Mouse (Mus musculus) monocyte, adult 2 months (primary cell): ENCODE results near the gene Fscn2.

Source experiments
- DNase-seq, 2 experiments: peaks; one replicate each; pipeline ENCODE4 v3.0.0; 2022; ENCODE audit warnings: low spot score in 2 of 2, low read depth in 1 of 2

Gene Fscn2

DNA sequence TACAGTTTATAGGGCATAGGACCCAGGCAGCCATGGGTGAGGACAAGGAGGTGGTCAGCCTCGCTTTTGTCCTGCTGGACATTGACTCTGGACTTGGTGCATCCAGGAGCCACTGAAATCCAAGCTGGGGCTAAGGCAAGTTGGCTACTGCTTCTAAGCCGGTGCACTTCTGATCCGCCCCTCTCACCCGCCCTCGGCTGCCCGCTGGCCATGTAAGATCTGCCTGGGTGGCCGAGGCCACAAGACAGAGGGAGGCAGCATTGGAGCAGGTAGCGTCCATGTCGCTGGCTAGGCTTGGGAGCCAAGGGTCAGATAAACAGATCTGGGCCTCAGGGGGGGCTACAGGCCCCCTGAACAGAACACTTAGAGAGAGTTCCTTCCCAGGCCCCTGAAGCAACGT is at the start of gene Fscn2:
Gene Fscn2, plus strand, starts transcription at position 240 of the 400 bp plus-strand sequence.
- no peak for DNase-seq

DNA sequence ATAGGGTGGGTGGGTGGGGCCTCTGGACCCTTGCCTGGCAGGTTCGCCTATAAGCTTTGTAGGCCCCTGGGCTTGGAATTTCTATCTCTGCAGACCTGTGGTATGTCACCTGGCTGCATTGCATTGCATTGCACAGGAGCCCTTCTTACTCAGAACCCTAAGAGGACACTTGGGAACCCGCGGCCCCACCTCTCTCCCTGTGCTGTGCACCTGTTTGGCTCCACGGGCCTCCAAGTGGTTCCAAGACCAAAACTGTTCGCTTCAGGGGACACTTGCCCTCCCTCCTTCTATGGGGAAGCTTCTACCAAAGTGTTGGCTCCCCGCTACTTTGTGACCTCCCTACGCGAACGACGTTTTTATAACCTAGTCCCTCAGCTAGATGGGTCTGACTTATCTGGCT is 49.8 kb upstream of the Fscn2 start:
- DNase-seq: no peak

DNA sequence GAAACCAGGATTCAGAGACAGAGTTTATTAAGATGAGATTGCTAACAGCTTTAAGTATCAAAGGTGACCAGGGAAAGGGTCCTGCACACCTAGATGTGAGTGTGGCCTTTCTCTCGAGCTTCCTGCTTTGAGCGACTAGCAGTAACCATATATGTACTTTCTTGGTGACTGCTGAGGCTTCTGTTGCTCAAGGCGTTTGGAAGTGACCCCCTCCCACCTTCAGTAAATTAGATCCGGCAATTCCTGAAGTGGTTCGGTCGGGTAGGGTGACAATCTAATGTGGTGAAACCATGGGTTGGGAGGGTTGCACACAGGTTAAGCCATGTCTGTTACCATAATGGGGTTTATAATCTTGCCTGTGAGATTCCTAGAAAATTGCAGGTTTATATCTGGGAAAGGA is 49.3 kb upstream of the Fscn2 start:
- no peak for DNase-seq

DNA sequence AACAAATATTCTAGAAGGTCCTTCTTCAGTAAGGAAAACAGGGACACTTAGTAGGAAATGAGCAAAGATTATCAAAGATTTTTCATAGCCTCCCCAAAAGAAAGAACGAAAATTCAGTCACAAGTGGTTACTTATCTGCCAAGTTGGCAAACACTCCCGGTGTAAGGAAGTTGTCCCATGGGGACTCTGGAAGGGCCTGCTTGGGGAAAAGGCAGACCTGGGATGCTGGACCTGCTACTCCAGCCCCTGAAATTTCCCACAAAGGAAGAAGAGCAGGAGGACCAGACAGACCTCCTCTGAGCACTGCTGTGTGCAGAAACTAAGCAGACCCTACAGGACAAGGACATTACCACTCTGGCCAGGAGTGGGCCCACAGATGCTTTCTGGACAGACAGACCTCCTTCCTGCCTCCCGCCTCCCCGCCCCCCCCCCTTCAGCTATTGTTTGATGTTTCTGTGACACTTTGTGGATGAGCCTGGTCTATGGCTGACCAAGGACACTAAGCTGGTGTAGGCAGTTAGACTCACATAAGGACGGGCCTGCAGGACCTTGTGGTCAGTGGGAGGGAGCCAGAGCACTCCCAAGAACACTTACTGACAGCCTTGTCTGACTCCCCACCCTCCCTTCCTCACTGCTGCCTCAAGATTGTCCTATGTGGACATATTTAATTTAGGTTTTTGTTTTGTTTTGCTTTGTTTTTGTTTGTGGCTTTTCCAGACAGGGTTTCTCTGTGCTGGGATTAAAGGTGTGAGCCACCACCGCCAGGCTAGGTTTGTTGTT is 47.2 kb upstream of the Fscn2 start:
- no peak for DNase-seq

DNA sequence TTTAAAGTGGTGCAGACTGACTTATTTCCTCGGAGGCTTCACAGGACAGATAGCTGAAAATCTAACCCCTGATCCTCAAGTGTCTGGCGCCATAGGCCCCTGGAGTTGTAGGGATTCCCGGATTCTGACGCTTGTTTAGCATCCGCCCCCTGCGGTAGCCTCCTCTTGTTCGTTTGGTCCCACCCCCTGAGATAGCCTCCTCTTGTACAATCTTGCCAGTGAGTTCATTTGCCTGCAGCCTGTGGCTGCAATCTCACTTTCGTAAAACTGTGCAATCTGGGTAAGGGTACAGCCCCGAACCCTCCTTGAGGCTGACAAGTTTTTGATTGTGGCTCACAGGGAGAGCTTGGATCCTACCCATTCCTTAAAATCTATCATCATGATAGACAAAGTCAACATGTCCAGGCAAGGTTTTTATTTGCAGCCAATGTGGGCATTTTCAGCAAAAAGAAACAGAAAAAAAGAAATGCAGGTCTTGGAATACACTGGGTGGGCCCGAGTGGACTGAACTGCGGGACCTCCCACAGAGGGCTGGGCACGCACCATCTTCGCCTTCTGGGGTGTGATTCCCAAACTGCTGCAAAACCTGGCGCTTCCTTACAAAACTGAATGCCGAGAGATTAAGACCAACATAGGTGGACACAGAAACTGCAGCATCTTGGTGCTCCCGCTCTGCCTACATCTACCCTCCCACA is 46.5 kb upstream of the Fscn2 start:
- no peak for DNase-seq

DNA sequence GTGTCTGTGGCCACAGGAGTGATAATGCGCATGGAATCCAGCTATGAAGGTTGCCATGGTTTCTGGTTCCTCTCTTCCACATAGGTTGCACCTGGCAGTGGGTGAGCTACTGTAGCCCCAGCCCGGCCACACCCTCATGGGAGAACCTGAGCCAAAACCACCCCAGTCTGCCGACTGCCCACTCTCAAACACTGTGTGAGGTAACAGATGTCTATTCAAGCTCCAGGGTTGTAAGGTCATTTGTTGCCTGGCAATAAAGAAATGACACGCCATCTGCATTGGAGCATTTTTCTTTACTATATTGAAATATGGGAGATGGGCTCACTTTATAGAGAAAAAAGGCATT is 45.9 kb upstream of the Fscn2 start:
- DNase-seq: no peak

DNA sequence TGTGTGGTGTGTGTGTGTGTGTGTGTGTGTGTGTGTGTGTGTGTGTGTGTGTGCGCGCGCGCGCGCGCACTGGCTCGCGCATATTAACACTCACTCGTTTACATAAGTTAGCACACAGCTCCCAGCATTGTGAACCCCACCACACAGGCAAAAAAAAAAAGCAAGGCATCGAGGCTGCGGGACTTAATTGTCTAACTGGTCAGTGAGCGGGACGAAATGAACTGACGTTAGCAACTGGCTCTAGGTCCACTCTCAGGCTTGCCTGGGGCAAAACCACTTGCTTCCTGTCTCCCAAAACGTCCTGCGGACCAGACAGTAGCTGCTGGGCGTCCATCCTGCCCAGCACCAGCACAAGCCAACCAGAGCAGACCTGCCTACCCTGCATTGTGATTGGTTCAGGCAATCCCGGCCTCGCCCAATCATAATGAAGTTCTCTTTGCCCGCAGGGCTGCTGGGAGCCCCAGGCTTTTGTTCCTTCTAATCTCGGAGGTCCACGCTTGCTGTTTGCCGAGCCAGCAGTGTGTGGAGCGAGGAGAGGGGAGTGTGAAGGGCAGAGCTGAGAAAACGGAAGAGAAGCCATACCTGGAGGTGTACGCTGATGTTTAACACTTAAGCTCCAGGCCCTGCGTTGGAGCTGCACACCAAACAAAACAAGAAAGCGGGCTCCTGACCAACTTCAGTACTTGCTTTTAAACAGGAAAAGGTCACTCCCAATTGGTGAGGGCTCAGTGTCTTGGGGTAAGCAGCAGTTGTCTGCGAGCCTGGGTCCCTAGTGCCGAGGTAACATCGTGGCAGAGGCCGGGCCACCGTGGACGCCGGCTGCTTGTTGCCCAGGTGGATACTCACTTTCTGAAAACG is 45.3 kb upstream of the Fscn2 start:
- DNase-seq: peak; percentile 48 to 74

DNA sequence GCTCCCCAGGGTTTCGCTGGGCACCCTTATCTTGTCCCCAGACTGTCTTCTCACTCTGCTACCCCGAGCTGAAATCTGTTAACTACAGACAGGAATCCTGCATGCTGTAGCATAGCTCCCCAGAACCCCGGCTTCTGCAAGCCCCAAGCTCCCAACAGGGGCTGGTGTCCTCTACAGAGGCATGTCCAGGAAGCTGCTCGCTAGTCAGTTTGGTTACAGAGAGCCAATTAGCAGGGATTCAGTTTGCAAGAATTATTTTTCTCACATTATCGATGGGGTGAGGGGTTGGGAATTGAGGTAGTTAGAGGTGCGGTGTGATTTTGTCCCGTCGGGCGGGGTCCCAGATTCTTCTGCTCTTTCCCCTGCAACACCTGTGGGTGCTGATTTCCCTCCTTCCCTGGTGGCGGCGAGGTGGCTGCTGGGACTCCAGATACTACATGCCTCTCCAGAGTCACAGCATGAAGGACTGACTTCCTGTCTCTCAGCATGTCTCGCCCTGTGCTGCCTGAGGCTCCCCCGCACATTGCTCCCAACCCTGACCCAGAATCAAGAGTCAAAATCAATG is 44.6 kb upstream of the Fscn2 start:
- no peak for DNase-seq

DNA sequence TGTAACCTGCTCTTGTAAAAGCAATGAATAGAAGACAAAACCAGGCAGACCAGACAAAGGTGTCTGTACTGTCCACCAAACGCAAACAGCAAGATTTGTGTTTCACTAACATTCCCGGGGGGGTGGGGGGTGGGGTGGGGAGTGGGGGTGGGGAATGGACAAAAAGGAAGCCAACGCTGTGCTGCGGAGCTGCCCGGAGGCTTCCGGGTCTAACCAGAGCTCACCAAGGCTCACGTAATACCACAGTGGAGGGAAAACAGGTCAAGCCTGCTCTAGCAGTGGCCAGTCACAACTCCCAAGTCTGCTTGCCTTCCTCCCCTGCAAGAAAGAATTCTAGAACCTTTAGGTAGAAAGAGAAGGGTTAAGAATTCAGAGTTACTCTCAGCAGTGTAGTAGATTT is 43.9 kb upstream of the Fscn2 start:
- no peak for DNase-seq

DNA sequence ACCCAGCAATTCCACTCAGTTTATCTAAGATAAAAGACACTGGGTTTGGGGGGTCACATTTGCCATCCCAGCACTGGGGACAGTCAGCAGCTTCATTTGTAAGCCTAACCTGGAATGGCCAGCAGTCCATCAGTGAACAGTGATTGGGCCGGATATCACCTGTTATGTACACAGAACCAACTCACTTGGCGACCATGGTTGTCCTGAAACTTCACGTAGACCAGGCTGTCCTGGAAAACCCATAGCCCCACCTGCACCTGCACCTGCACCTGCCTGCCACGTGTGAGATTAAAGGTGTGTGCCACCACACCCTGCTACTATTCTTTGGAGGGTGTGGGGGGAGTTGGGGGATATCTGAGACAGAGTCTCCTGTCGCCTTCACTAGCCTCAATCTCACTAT is 42.0 kb upstream of the Fscn2 start:
- DNase-seq: no peak

DNA sequence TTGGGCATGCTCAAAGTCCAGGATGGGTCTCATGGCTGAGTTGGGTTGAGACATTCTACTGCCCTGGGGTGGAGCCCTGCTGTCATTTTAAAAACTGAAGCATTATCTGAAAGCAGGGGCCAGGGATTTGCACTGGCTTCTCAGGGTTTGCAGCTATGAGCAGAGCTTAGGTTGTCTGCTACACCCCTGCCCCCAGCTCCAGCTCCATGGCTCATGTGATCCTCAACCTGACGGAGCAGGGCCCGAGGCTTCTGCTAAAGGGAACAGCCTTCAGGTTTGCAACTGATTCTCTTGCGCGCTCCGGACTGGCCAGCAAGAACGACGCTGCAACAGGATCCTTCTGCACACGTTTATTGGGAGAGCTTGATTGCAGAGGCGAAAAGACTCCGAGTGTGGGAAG is 41.2 kb upstream of the Fscn2 start:
- DNase-seq: no peak

DNA sequence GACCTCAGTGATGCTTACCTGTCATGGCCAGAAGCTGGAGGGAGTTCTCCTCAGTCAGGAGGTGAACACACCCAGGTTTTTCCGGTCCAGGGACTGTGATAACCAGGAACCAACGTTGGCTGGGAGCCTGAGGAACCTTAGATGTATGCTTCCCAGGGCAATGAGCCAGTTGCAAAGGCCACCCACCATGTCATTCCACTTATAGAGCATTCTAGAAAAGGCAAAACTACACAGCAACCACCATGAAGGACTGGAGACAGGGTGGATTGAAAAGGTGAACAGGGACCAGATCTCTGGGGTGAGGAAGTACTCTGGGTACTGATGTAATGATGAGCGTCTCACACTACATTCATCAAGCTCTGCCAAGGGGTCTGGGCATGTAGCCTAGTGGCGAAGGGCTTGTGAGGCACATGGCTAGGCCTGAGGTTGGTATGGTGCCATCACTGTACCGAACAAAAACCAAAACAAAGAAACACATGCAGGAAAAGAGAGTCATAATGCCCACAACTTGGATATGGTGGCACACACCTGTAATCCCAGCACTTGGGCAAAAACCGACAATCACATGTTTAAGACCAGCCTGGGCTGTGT is 25.8 kb upstream of the Fscn2 start:
- no peak for DNase-seq

DNA sequence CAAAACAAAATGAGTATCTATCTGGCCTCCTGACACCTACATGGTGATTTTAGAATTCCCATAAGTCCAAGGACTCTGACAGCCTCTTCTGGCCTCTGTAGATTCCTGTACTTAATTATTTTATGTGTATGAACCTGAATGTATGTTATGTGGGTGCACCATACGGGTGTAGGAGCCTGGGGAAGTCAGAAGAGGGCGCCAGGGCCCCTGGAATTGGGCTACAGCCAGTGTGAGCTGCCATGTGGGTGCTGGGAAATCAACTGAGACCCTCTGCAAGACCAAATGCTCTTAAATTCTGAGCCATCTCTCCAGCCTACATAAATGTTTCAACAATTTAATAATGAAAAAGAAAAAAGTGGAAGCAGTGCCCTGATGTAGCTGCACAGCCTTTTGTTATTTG is 23.9 kb upstream of the Fscn2 start:
- DNase-seq: no peak

DNA sequence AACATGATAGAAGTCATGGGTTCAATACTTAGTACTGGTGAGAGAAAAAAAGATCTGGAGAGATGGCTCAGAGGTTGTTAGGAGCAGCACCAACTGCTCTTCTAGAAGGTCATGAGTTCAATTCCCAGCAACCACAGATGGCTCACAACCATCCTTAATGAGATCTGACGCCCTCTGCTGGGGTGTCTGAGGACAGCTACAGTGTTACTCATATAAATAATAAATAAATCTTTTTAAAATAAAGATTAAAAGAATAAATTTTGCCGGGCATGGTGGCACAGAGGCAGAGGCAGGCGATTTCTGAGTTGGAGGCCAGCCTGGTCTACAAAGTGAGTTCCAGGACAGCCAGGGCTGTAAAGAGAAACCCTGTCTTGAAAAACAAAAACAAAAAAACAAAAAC is 22.5 kb upstream of the Fscn2 start:
- DNase-seq: no peak

DNA sequence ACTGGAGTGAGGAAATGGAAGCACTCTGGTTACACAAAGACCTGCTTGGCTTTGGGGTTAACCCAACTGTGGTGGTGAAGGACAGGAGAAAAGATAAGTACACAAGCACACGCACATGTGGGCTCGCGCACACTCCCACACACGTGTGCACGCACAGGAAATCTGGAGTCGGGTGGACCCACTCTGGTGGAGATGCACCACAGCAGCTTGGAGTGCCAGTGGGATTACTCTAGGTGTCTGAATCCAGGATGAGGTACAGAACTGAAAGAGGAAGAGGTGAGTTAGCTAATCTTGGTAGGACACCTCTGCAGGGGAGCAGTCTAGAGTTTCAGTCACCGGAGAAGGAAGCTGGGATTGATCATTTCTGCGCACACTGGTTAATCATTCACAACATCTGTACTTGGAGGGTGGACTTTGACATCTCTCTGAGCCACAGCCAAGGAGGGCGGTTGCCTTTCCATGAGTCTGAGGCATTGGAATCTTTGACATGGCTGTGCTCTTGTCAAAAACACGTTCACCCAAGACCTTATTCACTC is 21.3 kb upstream of the Fscn2 start:
- no peak for DNase-seq

DNA sequence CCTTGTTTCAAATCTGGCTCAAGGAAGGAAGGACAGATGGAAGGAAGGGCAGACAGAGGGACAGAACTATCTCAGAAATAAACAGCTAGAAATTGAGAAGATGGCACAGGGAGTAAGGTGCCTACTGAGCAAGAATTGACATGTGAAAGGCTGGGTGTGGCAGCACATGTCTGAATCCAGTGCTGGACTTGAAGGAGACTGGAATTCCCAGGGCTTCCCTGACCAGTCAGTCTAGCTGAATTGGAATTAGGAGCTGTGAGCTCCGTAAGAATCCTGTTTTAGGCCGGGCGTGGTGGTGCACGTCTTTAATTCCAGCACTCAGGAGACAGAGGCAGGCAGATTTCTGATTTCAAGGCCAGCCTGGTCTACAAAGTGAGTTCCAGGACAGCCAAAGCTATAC is 19.7 kb upstream of the Fscn2 start:
- no peak for DNase-seq

DNA sequence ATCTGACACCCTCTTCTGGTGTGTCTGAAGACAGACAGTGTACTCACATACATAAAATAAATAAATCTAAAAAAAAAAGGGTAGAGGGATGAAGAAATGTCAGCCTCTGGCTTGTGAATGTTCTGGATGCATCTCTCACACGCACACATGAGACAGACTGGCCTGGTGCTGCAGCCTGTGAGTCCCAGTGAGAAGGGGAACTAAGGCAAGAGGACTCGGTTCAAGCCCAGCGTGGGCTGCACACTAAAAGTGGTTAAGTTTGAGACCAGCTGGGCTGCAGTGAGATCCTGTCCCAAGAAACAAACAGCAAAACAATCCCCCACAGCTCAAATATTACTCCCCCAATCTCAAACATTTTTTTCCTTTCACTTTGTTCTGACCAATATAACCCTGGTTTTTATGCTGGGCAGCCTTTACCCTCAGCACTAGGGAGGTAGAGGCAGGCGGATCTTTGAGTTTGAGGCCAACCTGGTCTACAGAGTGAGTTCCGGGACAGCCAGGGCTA is 18.6 kb upstream of the Fscn2 start:
- DNase-seq: no peak

DNA sequence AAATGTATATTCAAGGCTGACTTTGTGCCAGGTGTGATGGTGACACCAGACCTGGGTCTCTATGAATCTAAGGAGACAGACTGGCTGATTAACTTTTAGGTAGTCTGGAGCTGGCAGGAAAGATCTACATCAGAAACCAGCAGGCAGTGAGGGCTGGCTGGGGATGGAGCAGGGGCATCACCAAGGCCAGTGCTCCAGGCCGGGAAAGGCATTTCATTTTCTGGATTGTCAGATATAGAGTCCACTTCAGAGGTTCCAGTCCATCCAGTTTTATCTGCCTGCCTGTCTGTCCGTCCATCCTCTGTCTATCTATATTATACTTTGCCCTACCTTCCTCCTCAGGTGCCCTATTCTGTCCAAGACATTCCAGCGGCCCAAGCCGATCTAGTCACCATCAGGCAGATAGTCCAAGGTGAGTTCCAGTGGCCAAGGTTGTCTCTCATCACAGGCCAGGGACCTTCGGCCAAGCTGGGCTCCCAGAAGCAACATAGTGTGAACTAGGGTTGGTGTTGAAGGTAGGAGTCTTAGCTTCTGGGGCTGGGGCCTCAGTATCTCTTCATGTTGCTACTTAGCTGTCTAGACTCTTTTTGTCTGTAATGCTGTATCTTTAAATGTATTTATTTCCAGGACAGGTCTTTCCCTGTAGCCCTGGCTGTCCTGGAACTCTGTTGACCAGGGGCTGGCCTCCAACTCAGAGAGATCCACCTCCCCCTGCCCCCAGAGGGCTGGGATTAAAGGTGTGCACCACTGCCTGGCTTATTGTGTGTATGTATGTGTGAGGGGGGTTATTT is 17.6 kb upstream of the Fscn2 start:
- peak in 1 of 2 experiments; percentile 1 for DNase-seq

DNA sequence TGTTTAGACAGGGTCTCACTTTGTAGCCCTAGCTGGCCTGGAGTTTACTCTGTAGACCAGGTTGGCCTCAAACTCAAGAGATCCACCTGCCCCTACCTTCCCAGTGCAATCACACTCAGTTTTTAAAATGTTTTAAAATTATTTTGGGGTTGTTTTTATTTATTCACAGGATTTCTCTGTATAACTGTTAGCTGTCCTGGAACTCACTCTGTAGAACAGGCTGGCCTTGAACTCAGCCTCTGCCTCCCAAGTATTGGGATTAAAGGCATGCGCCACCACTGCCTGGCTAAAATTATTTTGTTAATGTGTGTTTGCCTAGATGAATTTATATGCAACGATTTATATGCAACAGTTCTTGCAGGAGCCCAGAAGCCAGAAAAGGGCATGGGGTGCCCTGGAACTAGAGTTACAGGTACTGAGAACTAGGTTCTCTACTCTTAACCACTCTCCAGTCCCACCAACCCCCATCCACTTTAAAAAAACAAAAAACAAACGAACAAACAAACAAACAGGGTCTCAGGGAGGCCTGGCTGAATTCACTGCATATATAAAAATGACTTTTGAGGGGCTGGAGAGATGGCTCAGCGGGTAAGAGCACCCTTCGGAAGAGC is 16.9 kb upstream of the Fscn2 start:
- no peak for DNase-seq
